Mouse (Mus musculus) gonadal fat pad, adult 2 months (tissue): ENCODE data around the gene Kazn. TPM values are rescaled to one million over a fixed set of nuclear protein-coding genes. Genes with fewer than 3 reads are reported as not detected.

ENCODE experiments used
- DNase-seq: peaks from one replicate; pipeline ENCODE4 v3.0.0-alpha.2; 2012; ENCODE audit warnings: low read depth
- polyA plus RNA-seq: library from polyadenylated mRNA; depleted of rRNA; stranded (reverse); fragments of >200 nt; gene quantifications from 2 replicates; pipeline ENCODE4 v1.2.3, GENCODE M21; 2012

Gene Kazn
- polyA plus RNA-seq, 1 experiment: 28.0 TPM

DNA sequence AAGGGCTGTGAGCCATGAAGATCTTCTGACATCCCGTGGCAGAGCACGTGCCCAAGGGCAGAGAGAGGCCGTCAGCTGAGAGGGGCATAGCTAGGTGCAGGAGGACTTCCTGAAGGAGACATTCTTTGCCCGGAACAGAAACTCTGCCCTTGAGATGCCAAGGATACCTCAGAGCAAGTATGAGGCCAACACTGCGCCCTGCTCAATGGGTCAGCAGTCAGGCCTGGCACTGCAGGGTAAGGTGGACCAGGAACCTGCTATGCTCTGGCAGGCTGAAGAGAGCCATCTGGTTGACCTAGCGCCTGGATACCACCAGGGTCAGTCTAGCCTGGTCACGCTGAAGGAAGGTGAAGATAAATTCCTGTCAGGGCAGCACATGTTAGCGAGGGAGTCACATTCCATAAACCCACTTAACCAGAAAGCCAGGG lies 46.0 kb downstream of the Kazn start:
- no peak for DNase-seq

DNA sequence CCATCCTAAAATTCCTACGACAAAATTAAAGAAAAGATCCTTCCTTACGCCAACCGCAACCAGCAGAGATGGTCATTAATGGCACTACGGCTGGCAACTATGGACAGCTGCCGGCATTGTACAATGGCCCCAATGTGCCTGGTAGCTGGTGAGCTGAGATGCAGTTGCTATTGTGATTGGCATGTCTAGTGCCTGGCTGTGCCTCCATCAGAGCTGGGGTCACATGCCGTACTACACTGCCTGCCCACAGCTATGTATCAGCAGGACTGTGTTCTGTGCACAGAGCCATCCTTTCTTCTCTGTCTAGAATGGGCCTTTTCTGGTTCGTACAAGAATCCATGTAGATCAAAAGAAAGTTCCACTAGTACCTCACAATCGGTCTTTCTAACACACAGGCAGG lies 49.2 kb downstream of the Kazn start:
- no peak for DNase-seq

DNA sequence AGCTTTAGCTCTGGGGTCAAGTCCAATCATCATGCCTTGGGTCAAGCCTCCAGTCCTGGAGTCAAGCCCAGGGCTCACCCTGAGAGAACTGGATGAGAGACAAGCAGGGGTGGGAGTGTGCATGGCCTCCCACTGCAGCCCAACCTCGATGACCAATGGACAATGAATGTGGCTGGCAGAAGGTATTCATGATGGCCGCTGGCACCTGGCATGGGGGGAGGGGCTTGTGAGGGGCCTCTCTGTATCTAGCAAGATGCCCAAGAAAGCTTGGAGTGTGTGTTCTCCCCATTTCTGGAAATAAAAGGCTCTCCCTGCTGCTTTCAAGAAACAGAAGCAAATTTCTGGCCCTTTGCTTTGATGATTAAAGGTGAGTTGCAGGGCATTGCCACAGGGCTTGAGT lies 50.7 kb downstream of the Kazn start:
- no peak for DNase-seq

DNA sequence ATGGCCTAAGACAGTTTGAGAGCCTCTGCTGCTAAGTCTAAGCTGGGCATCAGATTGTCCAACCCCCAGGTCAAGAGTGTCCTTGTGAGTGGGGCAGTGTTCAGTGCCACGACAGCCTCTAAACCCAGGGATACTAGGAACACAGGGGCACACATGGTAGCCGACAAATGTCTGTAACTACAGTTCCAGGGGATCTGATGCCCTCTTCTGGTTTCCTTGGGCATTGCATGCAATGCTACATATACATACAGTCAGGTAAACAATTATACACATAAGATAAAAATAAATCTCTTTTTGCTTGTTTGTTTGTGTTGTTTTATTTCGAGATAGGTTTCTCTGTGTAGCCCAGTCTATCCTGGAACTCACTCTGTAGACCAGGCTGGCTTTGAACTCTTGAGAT lies 53.0 kb downstream of the Kazn start:
- DNase-seq: no peak

DNA sequence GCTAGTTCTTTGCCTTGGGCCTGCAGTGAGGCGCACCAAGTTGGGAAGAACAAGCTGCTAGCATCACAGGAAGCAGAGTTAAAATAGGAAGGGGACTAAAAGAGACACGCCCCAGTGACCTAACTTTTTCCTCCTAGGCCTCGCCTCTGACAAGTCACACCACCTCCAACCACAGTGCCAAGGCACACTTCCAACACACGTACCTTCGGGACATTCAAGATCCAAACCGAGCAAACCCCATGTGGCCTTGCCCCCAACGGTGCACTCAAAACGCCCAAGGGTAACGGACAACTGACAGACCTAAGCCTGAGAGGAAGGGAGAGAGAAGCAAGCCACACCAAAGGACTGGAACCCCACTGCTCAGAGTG lies 53.7 kb downstream of the Kazn start:
- no peak for DNase-seq

DNA sequence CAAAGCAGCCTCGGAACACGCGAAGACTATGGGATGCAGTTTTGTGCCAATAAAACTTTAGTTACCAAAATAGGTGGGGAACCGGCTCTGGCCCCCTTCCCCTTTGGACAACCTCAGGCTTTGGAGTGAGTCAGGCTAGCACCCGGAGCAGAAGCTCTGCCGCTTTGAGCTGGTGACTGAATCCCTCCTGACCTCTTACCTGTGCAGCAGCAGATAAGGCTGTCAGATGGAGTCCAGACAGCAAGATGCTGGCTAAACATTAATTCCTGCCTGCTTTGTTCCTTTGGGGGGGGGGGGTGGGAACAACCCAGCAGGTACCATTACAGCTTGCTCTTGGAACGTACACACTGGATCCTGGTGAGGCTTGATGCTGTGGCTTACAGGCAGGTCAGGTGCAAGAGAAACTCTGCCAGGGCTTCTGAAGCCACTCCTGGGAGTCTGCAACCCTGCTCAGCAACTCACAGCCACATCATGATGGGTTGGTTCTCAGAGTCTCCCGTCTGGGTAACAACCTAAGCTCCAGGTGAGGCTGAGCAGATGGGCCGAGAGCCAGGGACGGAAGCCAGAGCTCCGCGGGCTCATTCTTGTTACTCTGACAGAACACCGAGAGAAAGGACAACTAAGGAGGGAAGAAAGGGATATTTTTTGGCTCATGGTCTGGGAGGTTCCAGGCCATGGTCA lies 54.2 kb downstream of the Kazn start:
- DNase-seq: no peak

DNA sequence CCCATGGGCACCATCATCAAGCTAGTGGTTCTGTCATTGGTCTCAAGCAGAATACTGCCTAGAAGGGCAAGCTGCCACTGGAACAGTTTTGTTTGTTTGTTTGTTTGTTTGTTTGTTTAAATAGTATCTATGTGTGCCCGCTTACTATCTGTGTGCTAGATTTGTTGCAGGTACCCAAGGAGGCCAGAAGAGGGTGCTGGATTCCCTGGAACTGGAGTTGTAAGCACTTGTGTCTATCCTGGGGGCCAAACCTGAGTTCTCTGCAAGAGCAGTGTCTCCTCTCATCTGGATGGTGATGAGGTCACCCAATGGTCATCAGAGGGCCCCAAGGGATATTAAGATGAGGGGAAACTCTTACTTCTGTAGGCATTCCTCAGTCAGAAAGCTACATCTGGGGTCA lies 55.6 kb downstream of the Kazn start:
- DNase-seq: no peak

DNA sequence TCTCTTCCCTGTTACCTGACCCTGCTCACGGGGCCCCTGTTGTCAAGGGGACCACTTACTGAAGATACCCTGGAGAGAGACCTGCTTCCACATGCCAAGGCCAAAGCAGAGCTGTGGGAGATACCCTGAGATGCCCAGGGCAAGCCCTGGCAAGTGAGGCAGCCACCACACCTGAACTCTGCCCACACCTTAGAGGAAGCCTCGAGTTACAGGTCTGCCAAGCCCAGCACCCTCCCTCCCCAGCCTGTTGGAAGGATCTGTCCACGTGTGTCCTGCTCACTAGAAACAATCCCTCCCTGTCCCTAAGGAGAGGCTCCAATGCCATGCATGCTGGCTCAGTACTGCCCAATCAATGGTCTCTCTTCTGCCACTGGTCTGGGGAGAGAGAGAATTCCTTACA lies 56.2 kb downstream of the Kazn start:
- no peak for DNase-seq

DNA sequence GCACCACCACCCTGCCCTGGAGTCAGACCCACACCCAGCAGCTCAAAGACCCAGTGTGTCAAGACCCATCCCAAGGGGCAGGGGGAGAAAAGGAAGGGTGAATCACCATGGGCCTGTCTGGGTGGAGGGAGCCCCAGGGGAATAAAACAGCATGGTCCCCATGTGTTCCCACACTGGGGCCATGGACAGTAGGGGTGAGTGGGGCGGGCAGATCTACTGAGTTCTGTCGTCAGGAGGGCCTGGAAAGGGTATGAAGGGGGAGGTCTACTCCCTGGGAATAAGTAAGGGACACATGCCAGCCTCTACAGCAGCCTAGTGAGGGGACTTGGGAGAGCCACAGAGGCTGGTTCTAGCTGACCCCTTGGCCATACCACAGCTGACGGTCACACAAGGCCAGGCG lies 57.6 kb downstream of the Kazn start:
- no peak for DNase-seq

DNA sequence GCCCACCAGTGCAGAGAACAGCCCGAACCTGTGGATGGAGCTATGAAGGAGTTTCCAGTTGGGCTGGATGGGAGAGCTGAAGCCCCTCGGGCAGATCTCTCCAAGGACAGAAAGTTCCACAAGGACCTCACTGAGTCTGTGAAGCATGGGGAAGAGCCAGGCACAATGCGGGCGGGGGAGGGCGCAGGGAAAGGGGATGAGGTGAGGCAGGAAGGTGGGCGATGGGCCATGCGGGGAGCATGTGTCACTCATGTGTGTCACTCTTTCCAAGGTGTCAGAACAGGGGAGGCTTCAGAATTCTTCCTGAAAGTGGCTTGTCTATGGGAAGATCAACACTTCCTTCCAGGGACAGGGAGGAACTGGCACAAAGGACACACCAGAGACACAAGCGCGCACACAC lies 58.3 kb downstream of the Kazn start:
- DNase-seq: no peak

DNA sequence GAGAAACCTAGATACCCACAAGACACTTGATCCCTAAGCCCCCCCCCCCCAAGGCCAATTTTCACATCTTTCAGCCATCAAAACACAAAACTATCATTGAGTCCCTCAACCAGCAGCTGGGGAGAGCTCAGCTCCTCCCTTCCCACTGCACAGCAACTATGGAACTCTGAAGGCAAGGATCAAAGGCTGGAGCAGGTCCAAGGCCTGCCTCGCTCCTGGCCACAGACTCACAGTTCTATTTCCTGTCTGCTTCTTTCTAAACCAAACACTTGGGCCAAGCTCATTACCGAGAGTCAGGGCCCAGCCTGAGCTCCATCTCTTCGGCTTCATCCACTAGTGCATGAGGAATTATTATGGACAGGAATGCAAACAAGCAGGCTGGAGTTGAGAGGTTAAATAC lies 58.9 kb downstream of the Kazn start:
- DNase-seq: no peak

DNA sequence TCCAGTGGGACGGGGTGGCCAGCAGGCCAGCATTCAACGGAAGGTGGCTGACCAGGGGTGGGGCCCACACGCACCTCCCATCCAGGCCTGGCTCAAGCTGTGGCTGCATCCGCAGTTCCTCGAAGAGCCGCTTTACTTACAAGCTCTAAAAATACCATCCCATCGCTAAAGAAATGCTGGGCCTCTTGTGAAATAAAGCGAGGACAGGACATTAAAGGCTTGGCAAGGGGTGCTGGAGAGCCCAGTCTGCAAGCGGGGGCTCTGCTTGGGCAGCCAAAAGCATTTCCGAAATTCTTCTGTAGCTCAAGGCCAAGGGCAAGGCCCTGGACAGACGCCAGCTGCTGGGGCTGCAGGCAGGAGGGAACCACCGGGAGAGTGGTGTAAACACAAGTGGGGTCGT lies 59.7 kb downstream of the Kazn start:
- DNase-seq: no peak

DNA sequence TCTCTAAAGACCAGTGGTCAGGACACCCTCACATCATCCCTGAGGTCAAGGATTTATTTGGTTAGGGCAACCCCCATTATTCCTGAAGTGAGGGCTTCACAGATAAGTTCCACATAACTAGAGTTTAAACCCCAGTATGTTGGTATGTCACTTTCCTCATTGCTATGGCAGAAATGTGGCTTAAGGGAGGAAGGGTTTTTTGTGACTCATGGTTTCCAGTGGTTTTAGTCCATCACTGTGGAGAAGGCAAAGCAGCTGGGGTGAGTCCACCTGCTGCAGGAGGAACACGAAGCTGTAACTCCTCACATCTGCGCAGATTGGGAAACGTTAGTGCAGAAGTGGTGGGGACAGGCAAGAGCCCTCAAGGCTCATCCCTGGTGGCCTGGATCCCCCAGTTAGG lies 62.5 kb downstream of the Kazn start:
- DNase-seq: no peak

DNA sequence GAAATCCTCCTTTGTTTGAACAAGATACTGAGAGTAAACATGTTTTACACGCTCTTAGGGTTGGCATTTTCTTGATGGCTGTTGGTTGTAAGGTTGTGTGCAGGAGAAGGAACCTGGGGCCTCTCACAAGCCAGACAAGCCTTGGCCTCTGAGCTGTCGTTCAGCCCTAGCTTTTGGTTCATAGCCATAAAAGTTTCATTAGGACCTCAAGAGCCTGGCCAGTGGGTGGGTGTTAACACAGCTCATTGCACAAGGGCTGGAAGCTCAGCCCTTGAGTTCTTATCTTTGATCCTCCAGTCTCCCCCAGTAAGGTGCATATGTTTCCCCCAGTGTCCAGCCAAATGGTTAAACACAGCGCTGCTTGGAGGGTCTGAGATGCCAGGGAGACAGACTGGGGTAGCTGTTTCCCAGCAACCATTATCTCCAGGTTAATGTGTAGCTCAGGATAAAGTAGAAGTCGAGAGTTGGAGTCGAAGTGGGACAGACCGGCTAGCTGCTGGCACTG lies 65.2 kb downstream of the Kazn start:
- DNase-seq: no peak

DNA sequence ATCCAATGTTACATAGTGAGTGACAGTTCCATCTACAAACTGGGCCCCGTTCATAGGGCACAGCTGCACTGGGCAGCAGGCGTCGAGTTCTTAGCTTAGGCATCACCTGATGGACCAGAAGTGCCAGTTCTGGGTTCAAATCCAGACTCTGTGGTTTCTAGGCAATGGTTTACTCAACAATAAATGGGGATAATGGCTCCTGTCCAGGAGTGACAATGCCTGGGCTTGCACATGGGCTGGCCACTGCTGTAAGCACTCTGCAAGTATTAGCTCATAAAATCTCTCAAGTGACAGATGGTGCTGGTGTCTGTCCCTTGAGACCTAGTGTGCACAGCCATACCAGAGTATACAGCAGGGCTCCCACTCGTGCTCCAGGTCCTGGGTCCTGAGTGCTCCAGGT lies 66.3 kb downstream of the Kazn start:
- DNase-seq: no peak

DNA sequence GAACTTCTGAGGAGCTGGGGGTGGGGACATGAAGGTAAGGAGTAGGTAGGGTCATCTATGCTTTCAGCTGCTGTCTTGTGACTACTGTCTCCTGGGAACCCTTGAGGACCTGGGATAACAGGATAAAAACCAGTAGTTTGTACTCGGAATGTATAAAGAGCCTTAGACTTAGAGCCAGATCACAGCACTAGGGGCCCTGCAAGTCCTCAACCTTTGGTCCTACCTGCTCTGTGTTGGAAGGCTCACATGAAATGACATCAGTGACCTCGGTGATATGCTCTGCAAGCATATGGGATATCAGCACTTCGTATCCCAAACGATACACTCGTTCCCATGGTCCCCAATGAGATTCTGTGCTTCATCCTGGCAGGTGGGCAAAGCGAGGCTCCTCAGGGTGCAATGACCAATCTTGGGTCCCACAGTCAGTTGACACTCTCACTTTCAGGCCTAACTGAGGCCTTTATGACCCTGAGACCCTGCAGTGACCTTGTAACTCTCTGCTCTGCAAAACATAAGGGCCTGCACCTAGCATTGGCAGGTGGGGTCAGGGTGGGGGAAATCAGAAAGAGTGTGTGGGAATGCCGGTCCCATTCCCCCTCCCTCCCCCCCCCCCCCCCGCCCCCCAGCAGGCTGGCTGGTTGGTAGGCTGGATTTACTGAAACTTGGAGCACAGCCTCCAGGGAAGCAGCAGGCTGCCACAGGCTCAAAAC lies 67.3 kb downstream of the Kazn start:
- no peak for DNase-seq

DNA sequence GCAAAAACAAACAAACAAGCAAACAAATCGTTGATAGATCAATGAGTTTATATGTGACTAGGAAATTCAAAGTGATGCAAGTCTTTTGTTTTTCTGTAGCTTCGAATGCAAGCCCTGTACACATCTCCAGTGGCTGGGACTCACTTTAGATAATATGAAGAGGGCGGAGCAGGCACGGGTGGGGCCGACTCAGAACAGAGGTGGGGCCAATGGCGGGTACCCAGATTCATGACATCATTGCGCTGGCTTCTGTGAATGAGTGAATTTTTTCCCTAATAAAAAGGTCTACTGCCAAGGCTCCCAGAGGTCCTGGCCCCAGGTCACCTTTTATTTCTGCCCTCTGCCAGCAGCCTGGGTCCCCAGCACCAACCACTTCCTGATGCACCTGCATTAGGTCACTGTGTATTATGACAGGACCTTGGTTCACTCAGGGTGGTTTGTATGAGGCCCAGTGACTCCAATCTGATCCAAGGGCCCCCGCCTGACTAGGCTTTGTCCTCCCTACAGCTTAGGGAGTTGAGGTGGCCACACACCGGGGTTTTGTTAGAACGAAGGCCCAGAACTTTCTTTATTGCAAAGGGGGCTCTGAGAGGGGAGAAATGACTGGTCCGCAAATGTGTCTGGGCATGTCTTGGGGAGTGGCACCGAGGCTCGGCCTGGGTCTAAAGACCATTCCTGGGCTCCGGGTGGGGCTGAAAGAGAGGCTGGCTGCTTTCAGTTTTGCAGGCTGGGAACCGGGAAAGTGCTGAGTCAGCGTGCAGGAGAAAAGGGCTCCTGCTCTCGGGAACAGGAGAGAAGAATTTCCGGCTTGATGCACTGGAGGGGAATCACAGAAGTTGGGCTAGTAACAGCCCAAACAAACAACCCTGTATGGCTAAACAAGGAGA lies 68.1 kb downstream of the Kazn start:
- DNase-seq: no peak

DNA sequence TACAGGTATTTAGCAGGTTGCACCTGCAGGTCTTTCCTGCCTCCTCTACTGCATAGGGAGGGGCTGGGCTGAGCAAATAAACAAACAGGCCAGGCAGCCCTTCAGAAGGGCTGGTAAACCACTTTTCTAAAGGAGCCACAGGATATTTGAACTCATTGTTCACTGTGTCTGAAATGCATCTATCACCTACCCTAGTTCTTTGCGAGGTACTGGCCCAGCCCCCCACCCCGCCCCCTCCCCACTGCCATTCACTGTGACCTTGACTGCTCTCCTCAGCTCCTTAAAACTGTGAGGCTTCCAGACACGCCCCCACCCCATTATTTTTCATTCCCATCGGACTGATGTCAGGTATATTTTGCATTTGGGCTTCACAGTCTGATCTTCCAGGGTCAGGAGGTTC lies 69.6 kb downstream of the Kazn start:
- DNase-seq: no peak

DNA sequence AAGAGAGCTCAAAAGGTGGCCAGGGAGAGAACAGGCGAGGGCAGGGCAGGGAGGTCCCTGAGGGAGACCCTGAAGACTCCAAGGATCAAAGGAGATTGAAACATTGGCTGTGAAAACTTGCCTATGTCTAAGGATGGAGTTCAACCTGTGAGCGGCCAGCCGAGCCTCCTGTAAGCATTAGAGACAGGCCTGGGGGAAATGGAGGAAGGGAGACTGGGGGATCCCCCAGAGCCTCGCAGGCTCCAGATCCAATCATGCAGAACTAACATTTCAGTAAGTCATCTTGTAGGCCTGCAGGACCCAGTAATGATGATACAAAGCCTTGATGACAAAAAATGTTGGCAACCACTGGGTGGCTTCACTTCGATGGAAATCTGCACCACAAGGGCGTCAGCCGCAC lies 70.8 kb downstream of the Kazn start:
- DNase-seq: no peak

DNA sequence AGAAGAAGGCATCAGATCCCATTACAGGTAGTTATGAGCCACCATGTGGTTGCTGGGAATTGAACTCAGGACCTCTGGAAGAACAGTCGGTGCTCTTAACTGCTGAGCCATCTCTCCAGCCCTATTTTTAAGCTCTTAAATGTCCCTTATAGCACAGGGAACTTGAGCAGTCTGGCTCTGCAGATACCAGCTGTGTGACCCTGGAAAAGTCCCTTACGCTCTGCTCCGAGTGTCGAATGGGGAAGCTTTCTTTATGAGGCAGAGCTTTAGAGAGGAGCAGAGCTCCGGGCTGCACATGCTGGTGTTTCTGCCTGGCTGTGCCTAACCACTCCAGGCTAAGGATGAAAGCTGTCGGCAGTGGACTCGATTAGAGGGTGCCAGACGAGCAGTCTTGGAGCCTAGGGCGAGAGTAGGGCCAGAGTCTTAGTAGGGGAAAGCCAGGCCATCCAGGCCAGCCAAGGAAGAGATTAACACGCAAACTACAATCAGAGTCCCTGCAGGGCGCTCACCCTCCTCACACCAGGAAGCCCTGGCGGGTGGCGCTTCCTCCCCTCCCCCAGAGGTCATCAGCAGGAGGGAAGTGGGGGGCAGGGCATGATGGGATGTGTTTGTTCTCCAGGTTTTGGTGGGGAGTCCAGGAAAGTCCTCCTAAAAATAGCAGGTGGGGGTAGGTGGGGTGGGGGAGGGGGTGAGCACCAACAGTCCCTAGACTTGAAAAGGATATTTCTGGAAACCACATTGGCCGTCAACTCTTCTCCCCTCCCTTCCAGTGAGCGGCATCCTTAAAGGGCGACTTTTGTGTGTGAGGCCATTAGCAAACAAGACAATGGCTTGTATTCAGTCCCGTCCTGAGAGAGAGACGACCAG lies 73.1 kb downstream of the Kazn start:
- DNase-seq: no peak

DNA sequence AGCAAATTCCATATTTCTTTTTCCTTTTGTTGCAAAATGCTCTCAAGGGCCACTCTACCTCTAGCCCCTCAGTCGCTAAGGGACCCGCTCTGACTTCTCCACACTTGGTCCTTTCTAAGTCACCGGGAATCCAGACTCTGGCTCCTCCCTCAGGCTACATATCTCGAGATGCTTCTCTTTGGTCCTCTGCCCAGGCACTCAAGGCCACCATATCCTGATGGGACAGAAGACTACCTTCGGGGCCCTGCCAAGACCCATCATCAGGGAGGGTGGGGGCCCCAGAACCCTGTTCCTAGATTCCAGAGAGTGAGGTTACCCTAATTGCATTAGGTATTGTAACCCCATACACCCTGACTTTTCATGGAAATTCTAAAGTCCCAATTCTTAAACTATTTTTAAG lies 73.8 kb downstream of the Kazn start:
- DNase-seq: no peak

DNA sequence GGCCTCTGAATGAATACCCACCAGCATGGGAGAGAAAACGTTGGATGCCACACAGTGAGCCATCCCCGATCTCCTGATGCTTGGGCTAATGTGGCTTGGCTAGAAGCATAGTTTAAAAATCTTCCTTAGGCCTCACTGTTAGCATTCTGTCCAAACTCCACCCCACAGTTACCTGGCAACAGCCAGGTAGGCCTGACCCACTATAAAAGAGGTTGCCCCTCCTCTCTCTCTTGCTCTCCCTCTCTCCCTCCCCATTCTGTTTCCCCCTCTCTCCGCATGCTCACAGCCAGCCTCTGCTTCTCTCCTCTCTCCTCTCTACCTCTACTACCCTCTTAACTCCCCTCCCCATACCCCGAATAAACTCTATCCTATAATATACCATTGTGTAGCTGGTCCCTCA lies 74.8 kb downstream of the Kazn start:
- DNase-seq: no peak
